Mouse (Mus musculus): ENCODE results near the gene Lrrk1. TPM values are rescaled to one million over a fixed set of nuclear protein-coding genes. Genes with fewer than 3 reads are reported as not detected.

The Lrrk1 gene
- polyA plus RNA-seq, 1 experiment from 2014 or later, result 5.8 TPM

DNA sequence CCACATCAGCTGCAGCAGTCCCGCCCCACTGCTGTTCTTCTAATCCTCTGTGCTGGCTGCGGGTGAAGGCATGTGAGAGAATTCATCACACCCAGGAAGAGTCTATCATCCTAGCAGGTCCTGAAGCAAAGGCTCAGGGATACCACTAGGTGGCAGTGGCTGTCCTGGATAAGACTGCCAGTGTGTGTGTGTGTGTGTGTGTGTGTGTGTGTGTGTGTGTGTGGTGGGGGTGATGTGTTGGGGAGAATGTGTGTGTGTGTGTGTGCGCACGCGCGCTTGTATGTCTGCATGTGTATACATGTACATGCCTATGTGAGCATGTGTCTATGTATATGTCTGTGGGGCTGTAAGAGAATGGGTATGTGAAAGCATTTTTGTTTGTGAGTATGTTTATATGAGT is 21.3 kb upstream of the Lrrk1 start:
- Histone ChIP-seq H3K36me3 (ENCODE audit: control insufficient read depth, insufficient read depth, low read length) (no peaks in the 10 kb centered on the region), H3K27ac (replicated peaks; ENCODE audit: low read depth, low read length) (no peak overlapping the region), H3K4me3 (ENCODE audit: low read depth, low read length) (no peak overlapping the region), H3K9ac (ENCODE audit: low read length) (no peak overlapping the region), H3K4me2 (ENCODE audit: low read depth, severe bottlenecking) (no peak overlapping the region), H3K27me3 (ENCODE audit: control insufficient read depth, insufficient read depth, low read length) (no peaks in the 10 kb centered on the region), H3K9me3 (ENCODE audit: control insufficient read depth, low read length) (no peaks in the 10 kb centered on the region), H3K4me1 (ENCODE audit: control insufficient read depth, insufficient read depth, low read length) (0 out of 2 replicates have a peak, but pooled peaks cover under 1% of the 10 kb centered on the region)
- no peak for ATAC-seq (ENCODE audit: insufficient number of reproducible peaks, low FRiP score, low TSS enrichment, low read depth)
- no peak for DNase-seq (ENCODE audit: low spot score)
- WGBS, result 69% methylated on average over 6 of the region's 6 CpGs

- DNase-seq (ENCODE audit: low spot score), result no peak
- Histone ChIP-seq H3K4me3 (ENCODE audit: low read depth, low read length) (no peak overlapping the region), H3K36me3 (ENCODE audit: control insufficient read depth, insufficient read depth, low read length) (no peaks in the 10 kb centered on the region), H3K27me3 (ENCODE audit: control insufficient read depth, insufficient read depth, low read length) (no peaks in the 10 kb centered on the region), H3K27ac (replicated peaks; ENCODE audit: low read depth, low read length) (no peak overlapping the region), H3K4me1 (ENCODE audit: control insufficient read depth, insufficient read depth, low read length) (0 out of 2 replicates have a peak, but pooled peaks cover 4% of the 10 kb centered on the region), H3K4me2 (ENCODE audit: low read depth, severe bottlenecking) (no peak overlapping the region), H3K9me3 (ENCODE audit: control insufficient read depth, low read length) (no peaks in the 10 kb centered on the region), H3K9ac (ENCODE audit: low read length) (no peak overlapping the region)
- WGBS, result 57% methylated on average over 8 of the region's 8 CpGs
- no peak for ATAC-seq (ENCODE audit: insufficient number of reproducible peaks, low FRiP score, low TSS enrichment, low read depth)
Measured at GRCm38 (mm10) chr7:66406971-66407370, 18.8 kb upstream of the Lrrk1 start.

DNA sequence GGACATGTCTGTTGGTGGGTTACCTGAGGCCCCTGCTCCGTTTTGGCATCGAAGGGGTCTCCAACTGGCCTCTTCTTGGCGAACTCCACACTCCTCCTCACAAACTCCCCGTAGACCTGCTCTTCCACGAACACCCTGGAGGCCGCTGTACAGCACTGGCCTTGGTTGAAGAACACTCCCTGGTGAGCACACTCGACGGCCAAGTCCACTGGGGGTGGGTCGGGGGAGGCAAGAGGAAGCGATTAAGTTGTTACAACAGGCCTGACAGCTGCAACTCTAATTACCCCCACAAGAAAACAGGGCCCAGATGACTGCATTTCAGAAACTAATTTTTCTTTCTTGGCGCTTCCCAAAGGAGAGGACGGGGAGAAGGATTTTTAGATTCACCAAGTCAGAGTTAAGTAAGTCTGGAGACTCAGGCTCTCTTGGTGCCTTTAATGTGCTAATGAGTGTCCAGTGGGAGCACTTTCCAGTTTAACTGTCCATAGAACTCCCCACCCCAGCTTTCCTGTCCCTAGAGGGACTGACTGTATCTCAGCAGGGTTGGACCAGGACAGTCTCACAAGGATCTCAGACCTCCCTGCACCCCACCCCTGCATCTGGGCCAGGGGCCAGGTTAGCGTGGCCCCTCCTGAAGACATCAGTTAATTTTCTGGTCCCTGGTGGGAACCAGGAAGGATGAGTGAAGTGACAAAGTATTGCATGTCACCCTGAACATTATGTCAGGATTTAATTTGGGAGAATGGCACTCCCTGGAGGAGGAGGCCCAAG is 18.0 kb upstream of the Lrrk1 start:
- Histone ChIP-seq H3K9ac (ENCODE audit: low read length) (no peak overlapping the region), H3K27me3 (ENCODE audit: control insufficient read depth, insufficient read depth, low read length) (no peaks in the 10 kb centered on the region), H3K4me2 (ENCODE audit: low read depth, severe bottlenecking) (no peak overlapping the region), H3K36me3 (ENCODE audit: control insufficient read depth, insufficient read depth, low read length) (no peaks in the 10 kb centered on the region), H3K27ac (replicated peaks; ENCODE audit: low read depth, low read length) (no peak overlapping the region), H3K9me3 (ENCODE audit: control insufficient read depth, low read length) (no peaks in the 10 kb centered on the region), H3K4me1 (ENCODE audit: control insufficient read depth, insufficient read depth, low read length) (0 out of 2 replicates have a peak, but pooled peaks cover 4% of the 10 kb centered on the region), H3K4me3 (ENCODE audit: low read depth, low read length) (no peak overlapping the region)
- no peak for DNase-seq (ENCODE audit: low spot score)
- 40% methylated on average over 13 of the region's 13 CpGs for WGBS
- no peak for ATAC-seq (ENCODE audit: insufficient number of reproducible peaks, low FRiP score, low TSS enrichment, low read depth)

GRCm38 (mm10) chr7:66405541-66405940 is 17.4 kb upstream of the Lrrk1 start:
- DNase-seq (ENCODE audit: low spot score), result no peak
- Histone ChIP-seq H3K4me1 (ENCODE audit: control insufficient read depth, insufficient read depth, low read length) (0 out of 2 replicates have a peak, but pooled peaks cover 4% of the 10 kb centered on the region), H3K27ac (replicated peaks; ENCODE audit: low read depth, low read length) (no peak overlapping the region), H3K36me3 (ENCODE audit: control insufficient read depth, insufficient read depth, low read length) (no peaks in the 10 kb centered on the region), H3K9me3 (ENCODE audit: control insufficient read depth, low read length) (no peaks in the 10 kb centered on the region), H3K27me3 (ENCODE audit: control insufficient read depth, insufficient read depth, low read length) (no peaks in the 10 kb centered on the region), H3K4me3 (ENCODE audit: low read depth, low read length) (no peak overlapping the region), H3K9ac (ENCODE audit: low read length) (no peak overlapping the region), H3K4me2 (ENCODE audit: low read depth, severe bottlenecking) (no peak overlapping the region)
- no peak for ATAC-seq (ENCODE audit: insufficient number of reproducible peaks, low FRiP score, low TSS enrichment, low read depth)
- WGBS, result 72% methylated on average over 11 of the region's 11 CpGs

DNA sequence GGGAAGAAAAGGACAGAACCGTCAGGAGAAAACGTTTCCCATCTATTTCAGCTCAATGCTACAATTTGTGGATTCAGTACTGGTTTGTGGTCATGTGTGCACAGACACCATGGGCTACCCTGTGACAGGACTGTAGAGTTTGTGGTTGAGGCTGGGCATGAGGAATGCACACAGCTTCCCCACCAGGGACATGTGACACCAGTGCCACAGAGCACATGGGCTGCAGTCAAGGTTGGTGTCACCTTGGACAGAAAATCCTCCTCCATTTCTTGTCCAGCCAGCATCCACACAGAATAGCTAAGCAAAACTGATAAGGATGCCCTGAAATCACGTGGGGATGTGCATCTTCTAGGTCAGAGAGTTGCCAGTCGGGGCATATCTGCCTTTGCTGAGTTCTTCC is 16.7 kb upstream of the Lrrk1 start:
- no peak overlapping the region for H3K4me2 ChIP-seq (ENCODE audit: low read depth, severe bottlenecking)
- H3K9me3 ChIP-seq (ENCODE audit: control insufficient read depth, low read length), result no peaks in the 10 kb centered on the region
- H3K9ac ChIP-seq (ENCODE audit: low read length), result no peak overlapping the region
- H3K4me3 ChIP-seq (ENCODE audit: low read depth, low read length), result no peak overlapping the region
- WGBS, result 83% methylated on average over 4 of the region's 4 CpGs
- ATAC-seq (ENCODE audit: insufficient number of reproducible peaks, low FRiP score, low TSS enrichment, low read depth) (no peak), DNase-seq (ENCODE audit: low spot score) (no peak)
- H3K27me3 ChIP-seq (ENCODE audit: control insufficient read depth, insufficient read depth, low read length), result no peaks in the 10 kb centered on the region
- no peaks in the 10 kb centered on the region for H3K36me3 ChIP-seq (ENCODE audit: control insufficient read depth, insufficient read depth, low read length)
- no peak overlapping the region for H3K27ac ChIP-seq (replicated peaks; ENCODE audit: low read depth, low read length)
- 0 out of 2 replicates have a peak, but pooled peaks cover 8% of the 10 kb centered on the region for H3K4me1 ChIP-seq (ENCODE audit: control insufficient read depth, insufficient read depth, low read length)

- no peak overlapping the region for H3K4me3 ChIP-seq (ENCODE audit: low read depth, low read length)
- no peaks in the 10 kb centered on the region for H3K36me3 ChIP-seq (ENCODE audit: control insufficient read depth, insufficient read depth, low read length)
- no peaks in the 10 kb centered on the region for H3K9me3 ChIP-seq (ENCODE audit: control insufficient read depth, low read length)
- H3K4me1 ChIP-seq (ENCODE audit: control insufficient read depth, insufficient read depth, low read length), result 0 out of 2 replicates have a peak, but pooled peaks cover 8% of the 10 kb centered on the region
- 49% methylated on average over 10 of the region's 10 CpGs for WGBS
- no peaks in the 10 kb centered on the region for H3K27me3 ChIP-seq (ENCODE audit: control insufficient read depth, insufficient read depth, low read length)
- no peak overlapping the region for H3K4me2 ChIP-seq (ENCODE audit: low read depth, severe bottlenecking)
- no peak overlapping the region for H3K9ac ChIP-seq (ENCODE audit: low read length)
- DNase-seq (ENCODE audit: low spot score), result no peak
- H3K27ac ChIP-seq (replicated peaks; ENCODE audit: low read depth, low read length), result no peak overlapping the region
- ATAC-seq (ENCODE audit: insufficient number of reproducible peaks, low FRiP score, low TSS enrichment, low read depth), result no peak
Measured at GRCm38 (mm10) chr7:66404141-66404540, 16.0 kb upstream of the Lrrk1 start.

DNA sequence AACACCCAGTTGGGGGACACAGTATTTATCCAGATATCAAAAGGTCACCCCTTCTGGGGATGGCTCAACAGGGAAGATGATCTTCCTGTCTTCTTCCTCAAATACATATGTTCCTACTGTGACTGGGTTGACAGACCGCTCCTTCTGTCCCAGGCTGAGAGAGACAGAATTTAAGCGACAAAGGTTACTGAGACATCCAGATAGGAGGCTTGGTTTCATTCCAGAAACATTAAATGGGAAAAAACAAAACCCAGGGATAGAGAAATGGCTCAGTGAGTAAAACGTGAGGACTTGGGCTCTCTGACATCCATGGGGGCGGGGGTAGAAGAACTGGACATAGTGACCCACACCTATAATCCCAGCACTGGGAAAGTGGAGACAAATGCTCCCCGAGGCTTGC is 14.7 kb upstream of the Lrrk1 start:
- 90% methylated on average over 5 of the region's 5 CpGs for WGBS
- Histone ChIP-seq H3K4me3 (ENCODE audit: low read depth, low read length) (no peak overlapping the region), H3K9ac (ENCODE audit: low read length) (no peak overlapping the region), H3K9me3 (ENCODE audit: control insufficient read depth, low read length) (no peaks in the 10 kb centered on the region), H3K27me3 (ENCODE audit: control insufficient read depth, insufficient read depth, low read length) (no peaks in the 10 kb centered on the region), H3K27ac (replicated peaks; ENCODE audit: low read depth, low read length) (no peak overlapping the region), H3K4me1 (ENCODE audit: control insufficient read depth, insufficient read depth, low read length) (0 out of 2 replicates have a peak, but pooled peaks cover 8% of the 10 kb centered on the region), H3K4me2 (ENCODE audit: low read depth, severe bottlenecking) (no peak overlapping the region), H3K36me3 (ENCODE audit: control insufficient read depth, insufficient read depth, low read length) (no peaks in the 10 kb centered on the region)
- no peak for DNase-seq (ENCODE audit: low spot score)
- ATAC-seq (ENCODE audit: insufficient number of reproducible peaks, low FRiP score, low TSS enrichment, low read depth), result no peak

DNA sequence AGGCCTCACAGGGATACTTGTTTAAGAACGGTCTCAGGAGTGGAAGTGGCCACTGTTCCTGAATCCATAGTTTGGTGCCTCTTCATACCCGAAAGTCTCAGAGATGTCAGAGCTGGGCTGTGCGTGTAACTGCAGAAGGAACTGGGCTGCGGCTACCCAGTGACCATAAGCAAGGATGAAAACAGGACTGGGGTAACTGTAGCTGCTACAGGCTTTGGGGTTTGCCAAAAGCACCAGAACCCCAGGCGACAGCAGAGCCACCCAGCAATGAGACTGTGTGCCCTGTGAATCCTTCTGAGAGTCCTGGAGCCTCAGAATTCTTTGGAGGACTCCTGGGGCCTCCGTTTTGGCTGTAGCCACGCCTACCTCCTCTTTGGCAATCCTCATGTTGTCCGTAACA is 13.5 kb upstream of the Lrrk1 start:
- 68% methylated on average over 8 of the region's 8 CpGs for WGBS
- no peak overlapping the region for H3K9ac ChIP-seq (ENCODE audit: low read length)
- no peaks in the 10 kb centered on the region for H3K36me3 ChIP-seq (ENCODE audit: control insufficient read depth, insufficient read depth, low read length)
- 0 out of 2 replicates have a peak, but pooled peaks cover 8% of the 10 kb centered on the region for H3K4me1 ChIP-seq (ENCODE audit: control insufficient read depth, insufficient read depth, low read length)
- DNase-seq (ENCODE audit: low spot score) (no peak), ATAC-seq (ENCODE audit: insufficient number of reproducible peaks, low FRiP score, low TSS enrichment, low read depth) (no peak)
- no peak overlapping the region for H3K4me3 ChIP-seq (ENCODE audit: low read depth, low read length)
- no peak overlapping the region for H3K27ac ChIP-seq (replicated peaks; ENCODE audit: low read depth, low read length)
- no peaks in the 10 kb centered on the region for H3K27me3 ChIP-seq (ENCODE audit: control insufficient read depth, insufficient read depth, low read length)
- no peaks in the 10 kb centered on the region for H3K9me3 ChIP-seq (ENCODE audit: control insufficient read depth, low read length)
- H3K4me2 ChIP-seq (ENCODE audit: low read depth, severe bottlenecking), result no peak overlapping the region
